Mouse (Mus musculus) spleen, adult 2 months (tissue): Measurements from ENCODE around the gene Tanc1.

Experiments
- CTCF ChIP-seq: fragments of 200-500 bp; IDR thresholded peaks from 2 replicates; pipeline ENCODE4 v1.5.1; 2011; ENCODE audit warnings: mild to moderate bottlenecking, inconsistent platforms; ENCODE audit not compliant: insufficient read depth, insufficient read length, insufficient replicate concordance; ENCODE audit errors: extremely low read depth
- POLR2A ChIP-seq: fragments of 200-500 bp; IDR thresholded peaks from 2 replicates; pipeline ENCODE4 v1.6.1; 2011; ENCODE audit warnings: low read depth, low read length, inconsistent platforms

DNA sequence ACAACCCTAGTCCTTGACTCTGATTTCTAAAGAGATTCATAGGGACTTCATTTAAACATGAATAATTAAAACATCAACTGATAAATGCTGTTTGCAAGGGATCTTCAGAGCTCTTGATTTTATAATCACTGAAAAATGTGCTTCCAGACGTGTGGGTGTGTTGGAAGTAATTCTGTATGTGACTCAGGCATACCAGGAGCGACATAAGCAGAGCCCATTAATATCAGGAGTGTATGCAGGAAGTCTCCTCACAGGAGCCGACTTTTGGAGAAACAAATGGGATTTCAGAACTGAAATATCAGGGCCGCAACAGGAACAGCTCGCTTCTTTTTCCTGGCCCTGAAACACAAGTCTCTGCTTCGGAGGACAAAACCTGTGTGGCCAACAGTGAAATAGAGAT is 27.9 kb upstream of the Tanc1 start:
- TF ChIP-seq POLR2A = no peak
- no peak for TF ChIP-seq CTCF
